Mouse (Mus musculus) liver, embryonic 14.5 days (tissue): ENCODE measurements around the gene Arl6ip1. TPM values are rescaled to one million over a fixed set of nuclear protein-coding genes. Genes with fewer than 3 reads are reported as not detected.

Source experiments
- ATAC-seq: fragments of 200-750 bp; cut with Nextera tagmentation; 2 replicates; pipeline ENCODE4 v1.8.0; 2017; ENCODE audit warnings: moderate number of reproducible peaks, mild to moderate bottlenecking, moderate library complexity; ENCODE audit not compliant: insufficient read depth
- DNase-seq, 3 experiments: peaks; one replicate each; pipeline ENCODE4 v3.0.0-alpha.2; 2012 to 2013; ENCODE audit warnings: low read depth in 3 of 3, low spot score in 3 of 3
- H3K27ac ChIP-seq: fragments of 300-500 bp; sonication (generic); 2 replicates; pipeline ENCODE4 v1.5.1; 2014; ENCODE audit warnings: moderate library complexity, mild to moderate bottlenecking, control low read depth, inconsistent platforms
- H3K27me3 ChIP-seq: fragments of 300-500 bp; sonication (generic); 2 replicates; pipeline ENCODE4 v1.6.1; 2014; ENCODE audit warnings: mild to moderate bottlenecking, low read length, moderate library complexity; ENCODE audit not compliant: control insufficient read depth, insufficient read depth
- H3K36me3 ChIP-seq: fragments of 300-500 bp; sonication (generic); replicated peaks from 2 replicates; pipeline ENCODE4 v1.6.1; 2014; ENCODE audit warnings: low read depth; ENCODE audit not compliant: control insufficient read depth, insufficient read depth
- H3K4me1 ChIP-seq, 2 experiments: fragments of 200-500 bp in 1 of 2; fragments of 300-500 bp in 1 of 2; sonication (generic) in 1 of 2; replicated peaks; 2 replicates each; pipeline ENCODE4 v1.6.1; 2012 to 2014; ENCODE audit warnings: antibody characterized with exemption in 1 of 2, inconsistent platforms in 1 of 2, low read length in 1 of 2; ENCODE audit not compliant: control insufficient read depth in 2 of 2, insufficient read depth in 2 of 2
- H3K4me2 ChIP-seq: fragments of 300-500 bp; sonication (generic); 2 replicates; pipeline ENCODE4 v1.6.1; 2014; ENCODE audit warnings: low read depth, mild to moderate bottlenecking, control low read depth, moderate library complexity
- H3K4me3 ChIP-seq, 2 experiments: fragments of 200-500 bp in 1 of 2; fragments of 300-500 bp in 1 of 2; sonication (generic) in 1 of 2; 2 replicates each; pipeline ENCODE4 v1.5.1; 2012 to 2014; ENCODE audit warnings: low read depth in 2 of 2, low read length in 2 of 2, mild to moderate bottlenecking in 2 of 2, control low read depth in 1 of 2, inconsistent platforms in 1 of 2, moderate library complexity in 1 of 2; ENCODE audit not compliant: insufficient read depth in 1 of 2
- H3K9ac ChIP-seq: fragments of 300-500 bp; sonication (generic); replicated peaks from 2 replicates; pipeline ENCODE4 v1.6.1; 2014; ENCODE audit warnings: mild to moderate bottlenecking, control low read depth, moderate library complexity
- H3K9me3 ChIP-seq: fragments of 300-500 bp; sonication (generic); 2 replicates; pipeline ENCODE4 v1.6.1; 2016; ENCODE audit warnings: low read length, mixed read lengths; ENCODE audit not compliant: control insufficient read depth
- CTCF ChIP-seq: IDR thresholded peaks from 2 replicates; pipeline ENCODE4 v1.5.1; 2016; ENCODE audit warnings: antibody characterized with exemption, low read depth, control low read depth
- EP300 ChIP-seq: IDR thresholded peaks from 2 replicates; pipeline ENCODE4 v1.6.1; 2016; ENCODE audit warnings: antibody characterized with exemption, low read depth
- WGBS: fragments of 180-500 bp; shearing (Covaris S2); extraction: QIAGEN DNeasy Blood & Tissue Kit; methylation state at CpG from one replicate; pipeline ENCODE4 v1.1.7; 2014; ENCODE audit not compliant: insufficient replicate concordance; 5-methylcytosine and 5-hydroxymethylcytosine counted together
- polyA plus RNA-seq, 2 experiments: library from polyadenylated mRNA; depleted of rRNA in 1 of 2; stranded (reverse) in 1 of 2; unstranded in 1 of 2; fragments of >200 nt; fragmentation: Nextera tagmentation in 1 of 2; extraction: Ambion mirVana in 1 of 2; gene quantifications; 2 replicates each; pipeline versions ENCODE4 v1.2.1 to v1.2.3; 2012 to 2014

Arl6ip1 gene
- polyA plus RNA-seq, 2 experiments, result 109 to 224 TPM

DNA sequence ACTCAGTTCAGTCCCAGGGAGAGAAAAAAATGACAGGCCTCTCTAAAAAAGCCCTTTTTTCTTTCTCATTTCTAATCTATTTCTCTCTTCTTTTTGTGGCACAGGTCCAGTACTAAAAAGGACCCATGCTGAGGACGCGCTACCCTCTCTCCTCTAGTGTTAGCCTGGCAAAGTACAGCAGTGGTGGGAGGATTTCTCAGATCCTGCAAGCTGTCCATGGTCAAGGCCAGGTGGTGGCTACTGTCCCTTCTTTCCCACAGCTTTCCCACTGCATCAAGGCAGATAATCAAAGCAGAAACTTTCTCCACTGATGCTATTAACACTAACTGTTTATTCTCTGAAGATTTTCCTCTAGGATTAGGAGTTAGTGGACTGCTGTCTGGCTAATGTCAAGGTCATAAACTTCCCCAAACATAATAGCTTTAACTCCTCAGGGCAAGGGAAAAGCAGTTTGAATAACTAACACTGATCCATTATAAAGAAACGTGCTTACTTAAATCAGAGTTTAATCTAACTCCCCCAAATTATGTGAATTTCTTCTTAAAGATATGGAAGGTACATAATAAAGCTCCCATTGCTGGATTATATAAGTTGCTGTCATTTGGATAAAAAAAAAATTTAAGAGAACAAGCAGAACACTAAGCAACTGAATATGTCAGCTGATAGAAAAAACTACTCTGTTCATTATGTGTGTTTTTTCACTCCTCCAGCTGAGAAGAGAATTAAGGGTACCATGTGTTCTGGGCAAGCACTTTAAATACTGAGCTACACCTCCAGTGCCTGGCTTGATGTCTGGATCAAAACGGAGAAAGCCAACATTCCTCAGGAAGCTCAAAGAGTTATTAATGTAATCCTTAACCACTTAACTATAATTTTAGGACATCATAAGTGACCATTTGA lies 5.7 kb downstream of the Arl6ip1 start:
- H3K36me3 ChIP-seq, result peaks cover 77% of the 10 kb centered on the region
- H3K4me1 ChIP-seq, result peaks cover 7 to 16% of the 10 kb centered on the region in 2 experiments
- no peak overlapping the region for H3K4me3 ChIP-seq
- no peak overlapping the region for H3K9ac ChIP-seq
- DNase-seq (no peak), ATAC-seq (no peak)
- WGBS, result 94% methylated on average over 4 of the region's 4 CpGs
- H3K9me3 ChIP-seq, result no peaks in the 10 kb centered on the region
- no peaks in the 10 kb centered on the region for H3K27me3 ChIP-seq
- no peak overlapping the region for H3K27ac ChIP-seq
- H3K4me2 ChIP-seq, result no peak overlapping the region
- TF ChIP-seq EP300, result no peak

DNA sequence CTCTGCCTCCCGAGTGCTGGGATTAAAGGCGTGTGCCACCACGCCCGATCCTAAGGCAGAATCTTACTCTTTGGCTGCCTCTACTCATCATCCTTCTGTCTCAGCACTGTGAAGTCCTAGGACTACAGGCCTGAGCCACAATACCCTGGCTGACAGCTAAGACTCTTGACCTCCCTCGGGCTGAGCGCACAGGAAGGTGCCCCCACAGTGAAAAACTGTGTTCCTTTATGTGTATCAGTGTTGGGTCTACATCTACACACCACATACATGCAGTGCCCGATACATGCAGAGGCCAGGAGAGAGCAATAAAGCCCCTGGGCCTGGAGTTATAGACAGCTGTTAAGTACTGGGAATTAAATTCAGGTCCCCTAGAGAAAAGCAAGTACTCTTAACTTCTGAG lies 7.2 kb downstream of the Arl6ip1 start:
- no peak for TF ChIP-seq CTCF
- no peak for TF ChIP-seq EP300
- H3K4me2 ChIP-seq, result no peak overlapping the region
- 85% methylated on average over 7 of the region's 7 CpGs for WGBS

DNA sequence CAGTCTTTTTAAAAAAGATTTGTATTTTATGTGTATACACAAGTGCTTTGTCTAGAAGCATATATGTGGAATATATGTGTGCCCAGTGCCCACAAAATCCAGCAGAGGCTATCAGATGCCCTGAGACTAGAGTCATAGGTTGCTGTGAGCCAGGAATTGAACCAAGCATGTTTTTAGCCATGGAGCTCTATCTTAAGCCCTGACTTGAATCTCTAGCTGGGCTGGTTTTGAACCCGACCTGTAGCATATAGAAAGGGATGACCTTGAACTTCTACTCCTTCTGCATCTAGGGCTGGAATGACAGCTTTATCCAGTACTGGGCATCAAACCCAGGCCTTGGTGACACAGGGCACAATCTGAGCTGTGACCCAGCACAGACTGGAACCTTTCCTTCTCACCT lies 8.8 kb downstream of the Arl6ip1 start:
- H3K27me3 ChIP-seq, result no peaks in the 10 kb centered on the region
- DNase-seq (no peak), ATAC-seq (no peak)
- H3K27ac ChIP-seq, result no peak overlapping the region
- no peak for TF ChIP-seq EP300
- TF ChIP-seq CTCF, result no peak
- H3K36me3 ChIP-seq, result peaks cover 67% of the 10 kb centered on the region
- peaks cover 0 to 9% of the 10 kb centered on the region in 2 experiments; a peak in 2 of 4 replicates for H3K4me1 ChIP-seq
- no peak overlapping the region for H3K9ac ChIP-seq
- 62% methylated on average over 1 of the region's 1 CpGs for WGBS
- no peaks in the 10 kb centered on the region for H3K9me3 ChIP-seq
- no peak overlapping the region for H3K4me2 ChIP-seq
- no peak overlapping the region for H3K4me3 ChIP-seq

More for the DNA sequence above, 7.2 kb downstream of the Arl6ip1 start:
- no peak for ATAC-seq
- DNase-seq, result no peak
- Histone ChIP-seq H3K9ac (no peak overlapping the region), H3K36me3 (peaks cover 83% of the 10 kb centered on the region), H3K27ac (no peak overlapping the region), H3K4me3 (no peak overlapping the region), H3K9me3 (no peaks in the 10 kb centered on the region), H3K4me1 (peaks cover 7 to 16% of the 10 kb centered on the region in 2 experiments), H3K27me3 (no peaks in the 10 kb centered on the region)

DNA sequence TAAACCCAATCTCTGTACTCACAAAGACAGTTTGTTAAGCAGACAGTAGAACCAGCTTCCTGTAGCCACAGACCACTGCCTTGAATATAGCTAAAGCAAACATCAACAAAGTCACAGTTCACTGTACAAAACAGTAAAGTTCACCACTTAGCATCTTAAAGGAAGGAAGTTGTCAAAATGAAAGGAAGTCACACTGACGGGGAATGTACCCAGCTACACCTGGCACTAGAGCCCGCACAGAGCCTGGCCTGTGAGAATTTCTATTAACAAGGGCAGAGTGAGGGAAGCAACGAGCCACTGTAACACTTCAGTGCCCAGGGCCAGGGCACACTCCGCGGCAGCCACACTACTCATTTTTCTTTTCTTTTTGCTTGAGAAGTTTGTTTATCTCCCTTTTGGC lies 9.5 kb downstream of the Arl6ip1 start:
- H3K36me3 ChIP-seq, result peaks cover 66% of the 10 kb centered on the region
- WGBS, result 81% methylated on average over 5 of the region's 5 CpGs
- no peaks in the 10 kb centered on the region for H3K9me3 ChIP-seq
- no peak overlapping the region for H3K4me2 ChIP-seq
- H3K27ac ChIP-seq, result no peak overlapping the region
- TF ChIP-seq CTCF, result no peak
- no peak for TF ChIP-seq EP300
- ATAC-seq (no peak), DNase-seq (no peak)
- no peak overlapping the region for H3K4me3 ChIP-seq
- no peak overlapping the region for H3K9ac ChIP-seq
- peaks cover 0 to 8% of the 10 kb centered on the region in 2 experiments; a peak in 2 of 4 replicates for H3K4me1 ChIP-seq
- no peaks in the 10 kb centered on the region for H3K27me3 ChIP-seq

DNA sequence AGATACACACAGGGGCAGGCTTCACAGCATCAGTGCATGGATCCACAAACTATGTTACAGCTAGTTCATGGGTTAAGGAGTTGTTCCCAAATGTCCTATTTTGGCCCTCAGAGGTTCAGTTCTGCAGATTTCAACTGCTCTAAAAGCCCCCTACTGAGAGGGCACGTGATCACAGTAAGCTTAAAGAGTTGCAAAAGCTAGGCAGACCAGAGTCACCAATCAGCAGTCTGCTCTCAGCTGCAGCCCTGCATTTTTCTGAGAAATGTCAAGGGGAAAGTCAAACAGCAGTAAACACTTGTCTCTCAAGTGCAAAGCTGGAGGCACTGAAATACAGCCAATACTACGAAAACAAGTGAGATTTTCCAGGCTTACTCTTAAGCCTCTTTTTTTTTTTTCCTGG lies 10.3 kb downstream of the Arl6ip1 start:
- H3K9me3 ChIP-seq, result no peaks in the 10 kb centered on the region
- H3K4me2 ChIP-seq, result no peak overlapping the region
- no peak for DNase-seq
- H3K9ac ChIP-seq, result no peak overlapping the region
- peaks cover under 1 to 14% of the 10 kb centered on the region in 2 experiments; a peak in 3 of 4 replicates for H3K4me1 ChIP-seq
- TF ChIP-seq CTCF, result no peak
- no peak for TF ChIP-seq EP300
- H3K27me3 ChIP-seq, result no peaks in the 10 kb centered on the region
- 76% methylated on average over 2 of the region's 2 CpGs for WGBS
- peaks cover 67% of the 10 kb centered on the region for H3K36me3 ChIP-seq
- H3K4me3 ChIP-seq, result no peak overlapping the region
- no peak overlapping the region for H3K27ac ChIP-seq
- no peak for ATAC-seq
